Mouse (Mus musculus): ENCODE results near the gene Hs6st3. TPM values are rescaled to one million over a fixed set of nuclear protein-coding genes. Genes with fewer than 3 reads are reported as not detected.
A peak's percentile ranks its signal among the peaks of the same experiment; 100 is the strongest.

Hs6st3 gene
- total RNA-seq, 2 experiments from 2014 or later = 91.9 to 95.5 TPM

DNA sequence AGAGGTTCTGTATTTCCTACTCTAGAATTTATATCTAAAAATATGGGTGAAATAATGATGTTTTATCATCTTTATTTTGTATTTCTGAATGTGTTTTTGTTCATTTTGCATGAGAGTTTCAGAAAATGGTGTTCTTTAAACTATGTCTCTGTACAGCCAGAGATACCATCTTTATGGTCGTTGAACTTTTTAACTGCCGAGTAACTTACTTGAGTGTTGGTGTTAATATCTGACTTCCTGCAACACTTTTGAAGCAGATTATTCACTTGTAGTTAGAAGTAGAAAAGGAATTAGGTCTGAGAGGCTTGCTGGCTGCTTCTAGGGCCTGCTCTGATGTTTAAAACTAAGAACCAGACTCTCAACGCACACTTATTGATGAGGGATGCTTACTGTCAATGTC, 576.6 kb downstream of the Hs6st3 start:
- DNase-seq (ENCODE audit: extremely low spot score in 1 of 2, low spot score in 2 of 2) = no peak
- intact Hi-C loops (cut with DNase I) = no loop called here

- intact Hi-C loops (cut with DNase I) = no loop called here
- no peak for DNase-seq (ENCODE audit: extremely low spot score in 1 of 2, low spot score in 2 of 2)
These were observed 579.2 kb downstream of the Hs6st3 start for GRCm38 (mm10) chr14:119717323-119717722.

DNA sequence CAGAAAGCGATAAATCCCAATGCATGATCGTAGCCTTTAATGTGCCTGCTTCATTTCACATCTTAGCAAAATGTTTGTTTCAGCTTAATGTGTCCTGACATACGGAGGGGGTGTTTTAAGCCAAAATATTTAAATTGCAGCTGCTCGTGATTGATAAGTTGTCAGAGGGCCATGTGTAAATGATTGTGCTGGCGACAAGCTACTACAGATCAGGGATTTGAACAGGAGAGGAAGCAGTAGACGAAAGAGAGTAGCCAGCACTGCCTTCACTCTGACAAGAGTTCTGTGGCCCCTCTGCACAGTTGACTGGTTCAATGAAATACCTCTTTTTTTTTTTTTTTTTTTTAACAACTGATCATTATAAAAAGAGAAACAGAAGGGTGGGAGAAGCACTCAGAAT, 587.0 kb downstream of the Hs6st3 start:
- no peak for DNase-seq (ENCODE audit: extremely low spot score in 1 of 2, low spot score in 2 of 2)
- intact Hi-C loops (cut with DNase I) = no loop called here

DNA sequence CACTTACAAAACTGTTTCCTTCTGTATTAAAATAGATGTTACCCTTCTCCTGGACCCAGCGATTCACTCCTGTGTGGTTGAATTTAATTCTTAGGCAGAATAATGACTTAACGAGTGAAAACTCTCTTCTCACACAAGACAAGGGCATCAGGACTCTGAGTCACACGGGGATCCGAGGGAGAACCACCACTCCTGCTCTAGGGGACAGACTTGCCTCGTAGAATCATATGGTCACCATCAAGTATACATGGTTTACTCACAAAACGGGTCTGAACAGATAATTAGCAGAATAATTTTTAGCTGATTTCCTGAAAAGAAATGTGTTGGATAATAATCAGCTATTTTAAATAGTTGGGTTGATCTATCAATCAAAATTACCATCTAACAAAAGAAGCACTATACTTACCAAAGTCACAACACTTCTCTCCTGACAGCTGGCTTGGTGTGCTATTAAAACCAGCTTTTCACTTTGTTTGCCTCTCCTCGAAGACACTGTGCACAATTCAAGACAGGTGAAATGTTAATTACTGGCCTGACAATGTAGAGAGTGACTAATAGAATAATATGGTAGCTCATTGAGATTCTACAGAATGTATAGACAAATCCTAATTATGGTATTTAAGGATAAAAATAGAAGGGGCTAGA, 593.4 kb downstream of the Hs6st3 start:
- no peak for DNase-seq (ENCODE audit: extremely low spot score in 1 of 2, low spot score in 2 of 2)
- intact Hi-C loops (cut with DNase I) = no loop called here

GRCm38 (mm10) chr14:119732219-119732618, 594.1 kb downstream of the Hs6st3 start:
- intact Hi-C loops (cut with DNase I) = no loop called here

GRCm38 (mm10) chr14:119737408-119737961, 599.3 kb downstream of the Hs6st3 start:
- intact Hi-C loops (cut with DNase I) = no loop called here
- DNase-seq (ENCODE audit: extremely low spot score in 1 of 2, low spot score in 2 of 2) = no peak

More at GRCm38 (mm10) chr14:119732219-119732618, 594.1 kb downstream of the Hs6st3 start:
- no peak for DNase-seq (ENCODE audit: extremely low spot score in 1 of 2, low spot score in 2 of 2)

- DNase-seq (ENCODE audit: extremely low spot score in 1 of 2, low spot score in 2 of 2) = no peak
- intact Hi-C loops (cut with DNase I) = no loop called here
These were observed 603.6 kb downstream of the Hs6st3 start for GRCm38 (mm10) chr14:119741791-119742190.

DNA sequence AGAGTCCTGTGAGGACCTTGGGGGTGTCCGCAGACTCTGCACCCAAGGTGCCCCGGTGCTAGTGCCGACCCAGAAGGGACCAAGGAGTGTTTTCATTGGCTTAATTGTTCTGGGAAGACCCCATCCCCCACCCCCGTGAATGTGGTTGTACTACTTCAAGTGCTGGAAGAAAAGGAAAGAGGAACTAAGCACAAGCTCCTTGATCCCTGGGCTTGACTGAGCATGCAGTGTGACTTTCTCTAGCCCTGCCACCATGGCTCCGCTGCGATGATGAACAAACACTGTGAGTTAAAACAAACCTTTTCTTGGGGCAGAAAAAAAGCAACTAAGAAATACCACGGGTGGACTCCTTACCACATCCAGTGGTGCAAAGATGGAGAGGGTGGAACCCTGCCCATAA, 623.2 kb downstream of the Hs6st3 start:
- intact Hi-C loops (cut with DNase I) = no loop called here
- no peak for DNase-seq (ENCODE audit: extremely low spot score in 1 of 2, low spot score in 2 of 2)

- intact Hi-C loops (cut with DNase I) = no loop called here
- DNase-seq (ENCODE audit: extremely low spot score in 1 of 2, low spot score in 2 of 2) = no peak
These were observed 633.9 kb downstream of the Hs6st3 start for GRCm38 (mm10) chr14:119772040-119772439.

DNA sequence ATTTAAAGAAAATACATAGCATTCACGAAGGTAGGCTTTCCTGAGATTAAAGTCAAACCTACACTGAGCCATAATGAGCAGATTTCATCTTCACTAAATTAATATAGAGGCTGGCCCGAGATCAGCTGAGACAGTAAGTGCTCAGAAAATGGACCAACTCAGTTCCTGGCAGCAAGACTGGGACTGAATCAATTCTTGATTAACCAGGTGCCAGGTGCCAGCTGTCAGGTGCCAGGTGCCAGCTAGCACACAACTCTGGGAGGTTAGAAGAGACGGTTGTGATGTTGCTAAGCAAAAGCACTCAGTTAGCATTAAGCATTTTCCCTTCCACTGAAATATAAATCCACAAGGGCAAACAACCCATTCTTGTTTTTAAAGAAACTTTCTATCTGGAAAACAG, 638.1 kb downstream of the Hs6st3 start:
- no peak for DNase-seq (ENCODE audit: extremely low spot score in 1 of 2, low spot score in 2 of 2)
- intact Hi-C loops (cut with DNase I) = no loop called here

- intact Hi-C loops (cut with DNase I) = no loop called here
These were observed 641.9 kb downstream of the Hs6st3 start for GRCm38 (mm10) chr14:119779982-119780588.

GRCm38 (mm10) chr14:119781111-119781510, 643.0 kb downstream of the Hs6st3 start:
- DNase-seq (ENCODE audit: extremely low spot score in 1 of 2, low spot score in 2 of 2) = no peak
- intact Hi-C loops (cut with DNase I) = no loop called here

More at GRCm38 (mm10) chr14:119779982-119780588, 641.9 kb downstream of the Hs6st3 start:
- DNase-seq (ENCODE audit: extremely low spot score in 1 of 2, low spot score in 2 of 2) = no peak

GRCm38 (mm10) chr14:119789457-119789856, 651.3 kb downstream of the Hs6st3 start:
- intact Hi-C loops (cut with DNase I) = no loop called here
- peak in 1 of 2 experiments; percentile 22 for DNase-seq (ENCODE audit: extremely low spot score in 1 of 2, low spot score in 2 of 2)

- intact Hi-C loops (cut with DNase I) = no loop called here
- DNase-seq (ENCODE audit: extremely low spot score in 1 of 2, low spot score in 2 of 2) = no peak
These were observed 659.2 kb downstream of the Hs6st3 start for GRCm38 (mm10) chr14:119797172-119797850.

- intact Hi-C loops (cut with DNase I) = no loop called here
- no peak for DNase-seq (ENCODE audit: extremely low spot score in 1 of 2, low spot score in 2 of 2)
These were observed 660.4 kb downstream of the Hs6st3 start for GRCm38 (mm10) chr14:119798561-119798960.

- intact Hi-C loops (cut with DNase I) = no loop called here
- DNase-seq (ENCODE audit: extremely low spot score in 1 of 2, low spot score in 2 of 2) = no peak
These were observed 662.7 kb downstream of the Hs6st3 start for GRCm38 (mm10) chr14:119800856-119801255.

- intact Hi-C loops (cut with DNase I) = no loop called here
- DNase-seq (ENCODE audit: extremely low spot score in 1 of 2, low spot score in 2 of 2) = no peak
These were observed 675.8 kb downstream of the Hs6st3 start for GRCm38 (mm10) chr14:119813898-119814297.

DNA sequence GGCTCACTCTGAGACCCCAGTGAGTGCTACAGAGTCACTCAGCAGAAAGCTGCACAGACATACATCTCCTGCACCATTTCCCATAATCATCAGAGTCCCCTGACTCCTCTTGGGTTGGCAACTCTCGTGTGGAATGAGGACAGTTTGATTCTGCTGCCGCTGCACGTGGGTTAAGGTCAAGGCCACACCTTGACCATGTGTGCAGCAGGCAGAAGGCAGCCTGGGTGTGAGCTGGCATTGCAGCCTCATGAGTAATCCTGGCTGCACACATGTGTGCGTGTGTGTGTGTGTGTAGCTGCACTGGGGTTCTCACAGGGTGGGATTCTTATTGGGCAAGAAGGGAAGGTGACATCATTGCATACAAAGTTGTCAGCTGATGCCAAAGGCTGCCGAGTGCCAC, 677.5 kb downstream of the Hs6st3 start:
- intact Hi-C loops (cut with DNase I) = no loop called here
- no peak for DNase-seq (ENCODE audit: extremely low spot score in 1 of 2, low spot score in 2 of 2)

GRCm38 (mm10) chr14:119820562-119820961, 682.4 kb downstream of the Hs6st3 start:
- intact Hi-C loops (cut with DNase I) = no loop called here
- DNase-seq (ENCODE audit: extremely low spot score in 1 of 2, low spot score in 2 of 2) = no peak
